Mouse (Mus musculus) liver, embryonic 14.5 days (tissue): Measurements from ENCODE around the gene Eno2. TPM values are rescaled to one million over a fixed set of nuclear protein-coding genes. Genes with fewer than 3 reads are reported as not detected.

Source experiments
- ATAC-seq: fragments of 200-750 bp; cut with Nextera tagmentation; 2 replicates; pipeline ENCODE4 v1.8.0; 2017; ENCODE audit warnings: moderate number of reproducible peaks, mild to moderate bottlenecking, moderate library complexity; ENCODE audit not compliant: insufficient read depth
- DNase-seq, 3 experiments: peaks; one replicate each; pipeline ENCODE4 v3.0.0-alpha.2; 2012 to 2013; ENCODE audit warnings: low read depth in 3 of 3, low spot score in 3 of 3
- H3K27ac ChIP-seq: fragments of 300-500 bp; sonication (generic); 2 replicates; pipeline ENCODE4 v1.5.1; 2014; ENCODE audit warnings: moderate library complexity, mild to moderate bottlenecking, control low read depth, inconsistent platforms
- H3K27me3 ChIP-seq: fragments of 300-500 bp; sonication (generic); 2 replicates; pipeline ENCODE4 v1.6.1; 2014; ENCODE audit warnings: mild to moderate bottlenecking, low read length, moderate library complexity; ENCODE audit not compliant: control insufficient read depth, insufficient read depth
- H3K36me3 ChIP-seq: fragments of 300-500 bp; sonication (generic); replicated peaks from 2 replicates; pipeline ENCODE4 v1.6.1; 2014; ENCODE audit warnings: low read depth; ENCODE audit not compliant: control insufficient read depth, insufficient read depth
- H3K4me1 ChIP-seq, 2 experiments: fragments of 200-500 bp in 1 of 2; fragments of 300-500 bp in 1 of 2; sonication (generic) in 1 of 2; replicated peaks; 2 replicates each; pipeline ENCODE4 v1.6.1; 2012 to 2014; ENCODE audit warnings: antibody characterized with exemption in 1 of 2, inconsistent platforms in 1 of 2, low read length in 1 of 2; ENCODE audit not compliant: control insufficient read depth in 2 of 2, insufficient read depth in 2 of 2
- H3K4me2 ChIP-seq: fragments of 300-500 bp; sonication (generic); 2 replicates; pipeline ENCODE4 v1.6.1; 2014; ENCODE audit warnings: low read depth, mild to moderate bottlenecking, control low read depth, moderate library complexity
- H3K4me3 ChIP-seq, 2 experiments: fragments of 200-500 bp in 1 of 2; fragments of 300-500 bp in 1 of 2; sonication (generic) in 1 of 2; 2 replicates each; pipeline ENCODE4 v1.5.1; 2012 to 2014; ENCODE audit warnings: low read depth in 2 of 2, low read length in 2 of 2, mild to moderate bottlenecking in 2 of 2, control low read depth in 1 of 2, inconsistent platforms in 1 of 2, moderate library complexity in 1 of 2; ENCODE audit not compliant: insufficient read depth in 1 of 2
- H3K9ac ChIP-seq: fragments of 300-500 bp; sonication (generic); replicated peaks from 2 replicates; pipeline ENCODE4 v1.6.1; 2014; ENCODE audit warnings: mild to moderate bottlenecking, control low read depth, moderate library complexity
- H3K9me3 ChIP-seq: fragments of 300-500 bp; sonication (generic); 2 replicates; pipeline ENCODE4 v1.6.1; 2016; ENCODE audit warnings: low read length, mixed read lengths; ENCODE audit not compliant: control insufficient read depth
- CTCF ChIP-seq: IDR thresholded peaks from 2 replicates; pipeline ENCODE4 v1.5.1; 2016; ENCODE audit warnings: antibody characterized with exemption, low read depth, control low read depth
- EP300 ChIP-seq: IDR thresholded peaks from 2 replicates; pipeline ENCODE4 v1.6.1; 2016; ENCODE audit warnings: antibody characterized with exemption, low read depth
- WGBS: fragments of 180-500 bp; shearing (Covaris S2); extraction: QIAGEN DNeasy Blood & Tissue Kit; methylation state at CpG from one replicate; pipeline ENCODE4 v1.1.7; 2014; ENCODE audit not compliant: insufficient replicate concordance; 5-methylcytosine and 5-hydroxymethylcytosine counted together
- polyA plus RNA-seq, 2 experiments: library from polyadenylated mRNA; depleted of rRNA in 1 of 2; stranded (reverse) in 1 of 2; unstranded in 1 of 2; fragments of >200 nt; fragmentation: Nextera tagmentation in 1 of 2; extraction: Ambion mirVana in 1 of 2; gene quantifications; 2 replicates each; pipeline versions ENCODE4 v1.2.1 to v1.2.3; 2012 to 2014

The Eno2 gene
- polyA plus RNA-seq, 2 experiments = 0.50 TPM; not detected in 1

DNA sequence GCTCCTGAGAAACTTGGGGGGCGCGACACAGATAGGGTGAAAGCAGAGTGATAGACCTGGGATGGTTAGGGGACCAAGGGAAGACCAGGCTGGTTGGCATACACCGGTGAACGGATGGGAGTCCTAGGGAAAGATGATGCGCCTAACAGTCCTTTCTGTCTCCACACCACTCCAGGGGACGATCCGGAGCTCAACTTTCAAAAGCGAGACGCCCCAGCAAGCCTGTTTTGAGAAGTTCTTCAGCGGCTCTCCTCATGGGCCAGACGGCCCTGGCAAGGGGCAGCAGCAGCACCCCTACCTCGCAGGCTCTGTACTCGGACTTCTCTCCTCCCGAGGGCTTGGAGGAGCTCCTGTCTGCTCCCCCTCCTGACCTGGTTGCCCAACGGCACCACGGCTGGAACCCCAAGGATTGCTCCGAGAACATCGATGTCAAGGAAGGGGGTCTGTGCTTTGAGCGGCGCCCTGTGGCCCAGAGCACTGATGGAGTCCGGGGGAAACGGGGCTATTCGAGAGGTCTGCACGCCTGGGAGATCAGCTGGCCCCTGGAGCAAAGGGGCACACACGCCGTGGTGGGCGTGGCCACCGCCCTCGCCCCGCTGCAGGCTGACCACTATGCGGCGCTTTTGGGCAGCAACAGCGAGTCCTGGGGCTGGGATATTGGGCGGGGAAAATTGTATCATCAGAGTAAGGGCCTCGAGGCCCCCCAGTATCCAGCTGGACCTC, 39.7 kb upstream of the Eno2 start:
- ATAC-seq (peak; percentile 35), DNase-seq (peak; percentile 61 to 71 (median 66))
- H3K4me2 ChIP-seq = peak overlapping the region; percentile 87
- peaks cover 34 to 39% of the 10 kb centered on the region in 2 experiments for H3K4me1 ChIP-seq
- peak overlapping the region; percentile 75 to 79 for H3K4me3 ChIP-seq
- under 1% methylated on average over 35 of the region's 35 CpGs for WGBS
- peak overlapping the region; percentile 77 for H3K9ac ChIP-seq
- TF ChIP-seq CTCF = peak; percentile 95
- TF ChIP-seq EP300 = no peak
- peaks cover 22% of the 10 kb centered on the region for H3K36me3 ChIP-seq
- no peaks in the 10 kb centered on the region for H3K27me3 ChIP-seq
- H3K27ac ChIP-seq = peak overlapping the region; percentile 86
- H3K9me3 ChIP-seq = no peaks in the 10 kb centered on the region

DNA sequence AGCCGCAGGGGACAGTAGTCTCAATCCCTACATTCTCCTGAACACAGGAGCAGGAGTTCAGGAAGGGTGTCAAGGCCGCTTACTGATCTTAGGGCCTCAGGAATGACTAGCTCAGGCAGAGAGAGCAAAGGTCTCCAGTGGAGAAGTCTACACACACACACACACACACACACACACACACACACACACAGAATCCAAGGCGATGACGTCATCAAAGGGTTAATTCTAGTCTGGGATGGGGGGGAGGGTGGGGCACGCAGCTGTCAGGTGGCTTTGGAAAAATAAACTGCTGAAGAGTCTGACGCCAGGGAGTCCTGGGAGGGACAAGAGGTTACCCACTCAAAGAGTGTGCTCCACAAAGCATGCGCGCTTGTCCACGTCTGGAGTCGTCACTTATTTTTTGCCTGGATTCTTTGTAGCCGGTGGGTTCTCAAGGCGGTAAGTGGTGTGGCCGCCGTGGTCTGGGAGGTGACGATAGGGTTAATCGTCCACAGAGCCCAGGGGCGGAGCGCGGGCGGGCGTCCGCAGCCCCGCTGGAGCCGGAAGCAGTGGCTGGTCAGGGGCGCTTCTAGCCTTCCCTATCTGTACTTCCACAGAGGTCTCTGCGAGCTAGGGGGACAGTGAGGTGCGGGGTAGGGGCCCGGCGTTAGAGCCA, 39.0 kb upstream of the Eno2 start, which contains the start of gene Spsb2:
Spsb2 (plus strand) TSS at position 304 of the 655 bp plus-strand sequence.
- Histone ChIP-seq H3K36me3 (peaks cover 22% of the 10 kb centered on the region), H3K27ac (peak within 1 kb of the TSS; percentile 86), H3K4me1 (peaks cover 32 to 39% of the 10 kb centered on the region in 2 experiments), H3K9me3 (no peaks in the 10 kb centered on the region), H3K4me2 (peak within 1 kb of the TSS; percentile 87), H3K27me3 (no peaks in the 10 kb centered on the region), H3K4me3 (peak within 1 kb of the TSS; percentile 75 to 79), H3K9ac (peak within 1 kb of the TSS; percentile 77)
- TF ChIP-seq CTCF (no peak), EP300 (no peak)
- ATAC-seq (peak; percentile 49), DNase-seq (peak in 1 of 3 experiments; percentile 45)
- WGBS = 4% methylated on average over 29 of the region's 29 CpGs

DNA sequence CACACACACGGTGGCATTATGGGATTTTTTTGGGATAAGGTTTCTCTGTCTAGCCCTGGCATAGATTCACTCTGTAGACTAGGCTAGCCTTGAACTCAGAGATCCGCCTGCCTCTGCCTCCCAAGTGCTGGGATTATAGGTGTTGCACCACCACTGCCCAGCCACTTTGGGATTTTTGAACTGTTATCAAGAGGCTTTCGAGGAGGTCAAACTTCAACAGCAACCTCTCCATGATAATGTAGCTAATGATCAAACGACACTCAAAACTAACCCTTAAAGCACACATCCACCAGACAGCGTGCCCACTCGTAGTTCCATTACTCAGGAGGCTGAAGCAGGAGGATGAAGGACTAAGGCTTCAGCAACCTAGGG, 38.5 kb upstream of the Eno2 start:
- DNase-seq (no peak), ATAC-seq (no peak)
- Histone ChIP-seq H3K27me3 (no peaks in the 10 kb centered on the region), H3K9me3 (no peaks in the 10 kb centered on the region), H3K27ac (peak overlapping the region; percentile 86), H3K9ac (peak overlapping the region; percentile 77), H3K36me3 (peaks cover 22% of the 10 kb centered on the region), H3K4me3 (peak overlapping the region; percentile 75 to 79), H3K4me1 (peaks cover 32 to 39% of the 10 kb centered on the region in 2 experiments), H3K4me2 (peak overlapping the region; percentile 87)
- WGBS = 62% methylated on average over 6 of the region's 6 CpGs
- TF ChIP-seq CTCF (no peak), EP300 (no peak)

DNA sequence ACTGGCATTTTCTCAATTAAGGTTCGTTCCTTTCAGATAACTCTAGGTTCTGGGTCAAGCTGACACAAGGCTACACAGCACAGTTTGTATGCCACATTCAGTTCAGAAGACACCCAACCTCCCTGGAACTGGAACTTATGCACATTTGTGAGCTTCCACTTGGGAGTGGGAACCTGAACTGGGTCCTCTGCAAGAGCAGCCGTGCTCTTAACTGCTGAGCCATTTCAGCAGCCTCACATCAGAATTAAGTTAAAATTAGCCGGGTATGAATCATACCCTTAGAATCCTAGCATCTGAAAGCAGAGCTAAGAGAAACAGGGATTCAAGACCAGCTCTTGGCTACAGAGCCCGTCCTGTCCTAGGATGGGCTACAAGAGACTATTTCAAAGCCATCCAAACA, 37.9 kb upstream of the Eno2 start:
- Histone ChIP-seq H3K9me3 (no peaks in the 10 kb centered on the region), H3K4me1 (peaks cover 26 to 37% of the 10 kb centered on the region in 2 experiments), H3K4me3 (no peak overlapping the region), H3K27me3 (no peaks in the 10 kb centered on the region), H3K27ac (no peak overlapping the region), H3K4me2 (no peak overlapping the region), H3K36me3 (peaks cover 18% of the 10 kb centered on the region), H3K9ac (no peak overlapping the region)
- WGBS = 67% methylated on average over 4 of the region's 4 CpGs
- TF ChIP-seq EP300 = no peak
- no peak for TF ChIP-seq CTCF
- DNase-seq (no peak), ATAC-seq (no peak)
